Mouse (Mus musculus) MEL-GATA-1-ER (cell line): ENCODE measurements around the gene Gfra1.

ENCODE experiments used
- DNase-seq: peaks from one replicate; pipeline ENCODE4 v3.0.0-alpha.2; 2012; ENCODE audit warnings: low read depth; ENCODE audit errors: extremely low read depth

Gfra1 gene

DNA sequence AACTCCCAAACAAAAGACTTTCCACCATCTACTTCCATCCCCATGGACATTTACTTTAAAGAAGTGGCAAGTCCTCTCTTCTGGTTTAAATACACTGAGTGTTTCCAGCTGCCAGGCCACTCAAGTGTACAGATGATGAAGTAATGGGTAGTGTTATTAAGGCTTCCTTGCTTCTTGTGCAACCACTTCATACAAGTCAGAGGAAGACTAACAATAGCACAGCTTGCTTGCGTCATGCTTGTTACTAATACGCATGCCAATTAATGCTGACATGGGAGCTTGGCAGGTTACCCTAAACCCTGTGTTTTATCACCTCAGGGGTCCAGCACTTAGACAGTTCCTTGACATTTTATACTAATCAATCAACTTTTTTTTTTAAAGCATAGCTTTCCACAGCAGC lies 196.5 kb downstream of the Gfra1 start:
- no peak for DNase-seq

- DNase-seq: no peak
These were observed 199.2 kb downstream of the Gfra1 start for GRCm38 (mm10) chr19:58256485-58256884.

DNA sequence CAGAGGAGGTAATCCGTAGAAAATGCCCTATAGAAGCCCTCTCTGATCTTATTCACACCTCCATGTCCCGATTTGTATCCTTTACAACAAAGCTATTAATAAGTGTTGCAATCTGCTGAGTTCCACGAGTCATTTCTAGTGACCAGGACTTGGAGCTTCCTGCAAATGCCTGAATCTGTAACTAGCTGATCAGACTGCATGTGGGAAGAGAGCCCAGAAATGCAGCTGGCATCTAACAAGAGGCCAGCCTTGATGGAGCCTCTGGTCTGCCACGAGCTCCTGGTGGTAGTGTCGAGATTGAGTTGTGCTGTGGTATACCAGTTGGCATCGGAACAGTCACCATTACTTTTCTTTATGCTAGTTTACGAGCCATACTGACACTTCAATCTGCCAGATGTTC lies 200.3 kb downstream of the Gfra1 start:
- DNase-seq: no peak

GRCm38 (mm10) chr19:58254172-58254571 lies 201.5 kb downstream of the Gfra1 start:
- DNase-seq: no peak

DNA sequence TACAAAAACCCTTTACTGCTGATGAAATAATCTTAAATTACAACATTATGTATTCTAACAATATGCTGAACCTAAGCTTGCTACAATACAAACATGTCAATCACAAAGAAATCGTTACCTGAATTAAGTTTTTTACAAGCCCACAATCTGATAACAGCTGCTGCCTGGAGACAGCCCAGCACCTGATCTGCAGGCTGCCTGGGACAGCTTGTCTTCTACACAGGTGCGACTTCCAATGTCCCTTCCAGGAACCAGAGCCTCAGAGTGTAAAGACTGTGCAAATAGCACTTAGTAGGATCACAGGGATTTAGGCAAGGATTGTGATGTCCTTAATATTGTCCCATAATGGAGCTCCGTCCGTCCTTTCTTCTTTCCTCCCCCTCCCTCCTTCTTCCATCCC lies 204.0 kb downstream of the Gfra1 start:
- DNase-seq: no peak

GRCm38 (mm10) chr19:58251095-58251494 lies 204.6 kb downstream of the Gfra1 start:
- DNase-seq: no peak

GRCm38 (mm10) chr19:58250237-58250636 lies 205.5 kb downstream of the Gfra1 start:
- DNase-seq: no peak

- no peak for DNase-seq
These were observed 211.6 kb downstream of the Gfra1 start for GRCm38 (mm10) chr19:58244148-58244547.

- DNase-seq: no peak
These were observed 212.1 kb downstream of the Gfra1 start for GRCm38 (mm10) chr19:58243604-58244003.

GRCm38 (mm10) chr19:58238325-58238724 lies 217.4 kb downstream of the Gfra1 start:
- no peak for DNase-seq

- DNase-seq: no peak
These were observed 228.0 kb downstream of the Gfra1 start for GRCm38 (mm10) chr19:58227725-58228124.

DNA sequence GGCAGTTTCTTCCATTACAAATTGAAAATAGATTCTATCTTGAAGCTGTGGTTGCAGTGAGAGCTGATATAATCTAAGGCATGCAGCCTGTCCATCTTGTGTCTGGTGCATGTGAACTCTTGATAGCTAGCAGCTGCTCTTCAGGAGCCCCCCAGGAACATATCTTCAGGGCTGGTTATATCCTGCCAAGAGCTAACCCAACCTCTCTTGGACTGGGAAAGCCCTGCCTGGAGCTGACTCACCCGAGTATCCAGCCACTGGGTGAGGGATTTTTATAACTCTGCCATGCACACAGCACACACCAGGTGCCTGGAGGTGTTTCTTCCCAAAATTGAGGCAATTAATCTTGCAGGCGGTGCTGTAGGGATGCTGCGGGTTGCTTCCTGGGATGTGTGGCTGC lies 228.8 kb downstream of the Gfra1 start:
- no peak for DNase-seq

- DNase-seq: no peak
These were observed 235.5 kb downstream of the Gfra1 start for GRCm38 (mm10) chr19:58220061-58220831.

GRCm38 (mm10) chr19:58217591-58217990 lies 238.1 kb downstream of the Gfra1 start:
- DNase-seq: no peak

- DNase-seq: no peak
These were observed 249.1 kb downstream of the Gfra1 start for GRCm38 (mm10) chr19:58206496-58207044.

DNA sequence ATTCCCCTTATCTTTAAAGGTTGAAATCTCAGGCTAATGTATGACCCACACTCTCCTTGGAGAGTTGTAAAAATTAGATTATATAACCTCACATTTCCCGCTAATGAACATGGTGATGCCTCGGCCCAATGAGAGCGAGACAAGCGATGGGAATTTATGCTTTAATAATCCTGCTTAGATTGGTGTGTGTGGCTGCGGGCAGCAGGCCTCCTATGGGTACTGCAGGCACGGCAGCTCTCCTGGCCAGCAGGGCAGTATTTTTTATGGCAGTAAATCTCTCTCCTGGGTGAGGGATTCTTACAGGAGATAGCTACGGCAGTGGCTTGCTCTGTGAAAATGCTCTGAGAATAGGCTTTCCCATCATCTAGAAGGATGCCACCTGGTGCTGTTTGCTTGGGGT lies 250.2 kb downstream of the Gfra1 start:
- DNase-seq: no peak

DNA sequence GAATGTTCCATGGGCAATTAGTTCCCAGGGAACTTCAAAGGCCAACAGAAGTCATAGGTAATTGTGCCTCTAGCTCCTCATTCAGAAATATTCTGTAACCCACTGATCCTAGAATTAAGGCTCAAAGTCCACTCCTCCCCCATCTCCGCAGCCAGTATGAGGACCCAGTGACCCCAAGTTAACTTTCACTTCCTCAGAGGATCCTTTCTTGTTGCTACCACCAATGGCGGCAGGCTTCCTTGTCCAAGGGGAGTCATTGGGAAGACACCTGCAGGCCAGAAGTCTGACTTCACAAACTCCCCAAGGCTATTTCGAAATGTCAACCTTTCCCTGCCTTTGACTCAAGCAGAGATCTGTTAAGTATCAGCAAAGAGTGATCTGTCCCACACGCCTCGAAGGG lies 253.1 kb downstream of the Gfra1 start:
- DNase-seq: no peak

DNA sequence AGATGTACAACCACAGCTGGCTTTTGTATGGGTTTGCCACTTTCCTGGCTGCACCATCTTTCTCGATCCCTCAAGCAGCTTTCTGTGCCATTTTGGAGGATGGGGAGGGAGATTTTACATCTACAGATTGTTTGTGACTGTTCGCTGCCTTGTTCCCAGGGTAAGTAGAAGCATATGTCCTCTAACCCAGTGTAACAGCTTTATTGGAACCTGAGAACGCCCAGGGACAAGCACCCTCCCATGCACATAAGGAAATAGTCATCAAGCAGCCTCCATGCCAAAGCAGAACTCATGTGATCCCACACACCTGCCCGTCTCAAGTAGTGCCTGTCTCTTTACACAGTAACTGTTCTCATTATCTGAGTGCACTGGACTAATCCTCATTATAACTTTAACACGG lies 256.0 kb downstream of the Gfra1 start:
- DNase-seq: no peak

- no peak for DNase-seq
These were observed 261.8 kb downstream of the Gfra1 start for GRCm38 (mm10) chr19:58193733-58194456.

GRCm38 (mm10) chr19:58190947-58191346 lies 264.8 kb downstream of the Gfra1 start:
- DNase-seq: no peak

GRCm38 (mm10) chr19:58186558-58186957 lies 269.2 kb downstream of the Gfra1 start:
- DNase-seq: no peak
